Mouse (Mus musculus) left cerebral cortex, postnatal 10 days (tissue): ENCODE measurements around the gene Tulp3. TPM values are rescaled to one million over a fixed set of nuclear protein-coding genes. Genes with fewer than 3 reads are reported as not detected.
A peak's percentile ranks its signal among the peaks of the same experiment; 100 is the strongest.
"Not testable (repeated sequence)": the region's sequence is repeated elsewhere in the genome, so short reads cannot be mapped to it uniquely, and the experiment has no call there.

Source experiments
- DNase-seq, 2 experiments: peaks; one replicate each; pipeline ENCODE4 v3.0.0; 2021 to 2022; ENCODE audit warnings: low spot score in 2 of 2, mixed read lengths in 1 of 2; ENCODE audit errors: extremely low spot score in 1 of 2
- intact Hi-C: fragments of 180-260 bp; cut with DNase I; formaldehyde crosslinking; loops from one replicate; pipeline ENCODE4 v1.15.1; 2025
- total RNA-seq, 2 experiments: library from RNA; stranded (reverse); gene quantifications; 2 replicates each; pipeline ENCODE4 v1.2.3; 2021

Gene Tulp3
- 10 to 100 TPM; 16.9 to 17.6 TPM for total RNA-seq

- intact Hi-C loops: loop anchor here (5.0 kb wide), 1 partner anchor 39 kb away; no protein-coding TSS in a partner anchor
- DNase-seq: peak; percentile 98 to 99
Observed at GRCm38 (mm10) chr6:128355726-128356416, at the start of gene Tulp3. Gene Tulp3, minus strand, starts transcription at chr6:128355851.

GRCm38 (mm10) chr6:128404708-128405107 is 49.1 kb upstream of the Tulp3 start:
- intact Hi-C loops: no loop called here
- peak in 1 of 2 experiments; percentile 41 for DNase-seq

- intact Hi-C loops: no loop called here
- DNase-seq: peak; percentile 35 to 65
Observed at GRCm38 (mm10) chr6:128399421-128400185, 44.0 kb upstream of the Tulp3 start.

- intact Hi-C loops: no loop called here
- no peak for DNase-seq
Observed at GRCm38 (mm10) chr6:128398996-128399395, 43.3 kb upstream of the Tulp3 start, which contains the start of gene Nrip2. Gene Nrip2, plus strand, starts transcription at chr6:128399296.

GRCm38 (mm10) chr6:128397574-128398261 is 42.1 kb upstream of the Tulp3 start:
- DNase-seq: no peak
- intact Hi-C loops: no loop called here

- DNase-seq: no peak
- intact Hi-C loops: no loop called here
Observed at GRCm38 (mm10) chr6:128390683-128391082, 35.0 kb upstream of the Tulp3 start.

GRCm38 (mm10) chr6:128389185-128389584 is 33.5 kb upstream of the Tulp3 start:
- intact Hi-C loops: no loop called here
- no peak for DNase-seq

GRCm38 (mm10) chr6:128385026-128385425 is 29.4 kb upstream of the Tulp3 start:
- intact Hi-C loops: no loop called here

GRCm38 (mm10) chr6:128383752-128384151 is 28.1 kb upstream of the Tulp3 start:
- intact Hi-C loops: no loop called here
- DNase-seq: no peak

More at GRCm38 (mm10) chr6:128385026-128385425, 29.4 kb upstream of the Tulp3 start:
- no peak for DNase-seq

GRCm38 (mm10) chr6:128381254-128381653 is 25.6 kb upstream of the Tulp3 start:
- DNase-seq: no peak
- intact Hi-C loops: no loop called here

GRCm38 (mm10) chr6:128380594-128381167 is 25.0 kb upstream of the Tulp3 start:
- intact Hi-C loops, DNase-seq: not testable (repeated sequence)

- intact Hi-C loops: no loop called here
- no peak for DNase-seq
Observed at GRCm38 (mm10) chr6:128379636-128380035, 24.0 kb upstream of the Tulp3 start.

GRCm38 (mm10) chr6:128376371-128377085 is 20.9 kb upstream of the Tulp3 start:
- intact Hi-C loops: no loop called here
- no peak for DNase-seq

- intact Hi-C loops: no loop called here
- DNase-seq: no peak
Observed at GRCm38 (mm10) chr6:128375192-128375591, 19.5 kb upstream of the Tulp3 start, which contains the start of the genes Tex52 and Gm44596. Gene Tex52, plus strand, starts transcription at chr6:128375456. Gene Gm44596, plus strand, starts transcription at chr6:128375503.

- intact Hi-C loops: no loop called here
- no peak for DNase-seq
Observed at GRCm38 (mm10) chr6:128370040-128370439, 14.4 kb upstream of the Tulp3 start.

- intact Hi-C loops: no loop called here
- DNase-seq: no peak
Observed at GRCm38 (mm10) chr6:128366466-128366865, 10.8 kb upstream of the Tulp3 start.

GRCm38 (mm10) chr6:128364721-128365120 is 9.1 kb upstream of the Tulp3 start:
- no peak for DNase-seq
- intact Hi-C loops: no loop called here

GRCm38 (mm10) chr6:128363007-128363825 is 7.6 kb upstream of the Tulp3 start:
- intact Hi-C loops: no loop called here
- no peak for DNase-seq
